Mouse (Mus musculus) MEL (cell line): ENCODE results near the gene Cd101. TPM values are rescaled to one million over a fixed set of nuclear protein-coding genes. Genes with fewer than 3 reads are reported as not detected.

Experiments
- DNase-seq: peaks from one replicate; pipeline ENCODE4 v3.0.0; 2011; ENCODE audit warnings: low read depth, low spot score
- H3K27ac ChIP-seq: 2 replicates; pipeline ENCODE4 v1.5.1; 2012; ENCODE audit warnings: low read depth, mild to moderate bottlenecking, control low read depth, low read length, moderate library complexity; ENCODE audit not compliant: control insufficient read depth
- H3K27me3 ChIP-seq, 2 experiments: fragments of 150-350 bp in 1 of 2; sonication (generic) in 1 of 2; 2 replicates each; pipeline ENCODE4 v1.6.1; 2012; ENCODE audit warnings: low read length in 2 of 2, mild to moderate bottlenecking in 2 of 2, improper control_type of control experiment in 1 of 2, moderate library complexity in 1 of 2; ENCODE audit not compliant: insufficient read depth in 2 of 2, control insufficient read depth in 1 of 2
- H3K36me3 ChIP-seq, 2 experiments: 2 replicates each; pipeline ENCODE4 v1.6.1; 2012 to 2014; ENCODE audit warnings: low read length in 2 of 2, improper control_type of control experiment in 1 of 2, inconsistent platforms in 1 of 2, mild to moderate bottlenecking in 1 of 2; ENCODE audit not compliant: insufficient read depth in 2 of 2, control insufficient read depth in 1 of 2
- H3K4me1 ChIP-seq, 2 experiments: fragments of 150-350 bp in 1 of 2; sonication (generic) in 1 of 2; 2 replicates each; pipeline ENCODE4 v1.6.1; 2012; ENCODE audit warnings: low read length in 2 of 2, improper control_type of control experiment in 1 of 2, mild to moderate bottlenecking in 1 of 2; ENCODE audit not compliant: insufficient read depth in 2 of 2, control insufficient read depth in 1 of 2
- H3K4me3 ChIP-seq, 2 experiments: fragments of 150-350 bp in 1 of 2; sonication (generic) in 1 of 2; 2 replicates each; pipeline ENCODE4 v1.5.1; 2012; ENCODE audit warnings: low read depth in 2 of 2, low read length in 2 of 2, mild to moderate bottlenecking in 2 of 2, moderate library complexity in 2 of 2, control low read depth in 1 of 2, improper control_type of control experiment in 1 of 2; ENCODE audit not compliant: control insufficient read depth in 1 of 2, insufficient read depth in 1 of 2
- H3K79me2 ChIP-seq: 2 replicates; pipeline ENCODE4 v1.6.1; 2012; ENCODE audit warnings: mild to moderate bottlenecking, low read length, moderate library complexity; ENCODE audit not compliant: control insufficient read depth, poor library complexity, insufficient read depth
- H3K9ac ChIP-seq: 2 replicates; pipeline ENCODE4 v1.6.1; 2012; ENCODE audit warnings: low read depth, mild to moderate bottlenecking, control low read depth, low read length, moderate library complexity; ENCODE audit not compliant: control insufficient read depth, poor library complexity, severe bottlenecking
- H3K9me3 ChIP-seq: fragments of 150-350 bp; sonication (generic); replicated peaks from 2 replicates; pipeline ENCODE4 v1.6.1; 2012; ENCODE audit warnings: mild to moderate bottlenecking, low read length, improper control_type of control experiment, moderate library complexity; ENCODE audit not compliant: insufficient read depth
- BHLHE40 ChIP-seq: IDR thresholded peaks from 2 replicates; pipeline ENCODE4 v1.6.1; 2012; ENCODE audit warnings: low read depth, mild to moderate bottlenecking, inconsistent platforms, low read length, improper control_type of control experiment, borderline replicate concordance
- CHD1 ChIP-seq: IDR thresholded peaks from 2 replicates; pipeline ENCODE4 v1.6.1; 2012; ENCODE audit warnings: low read depth, mild to moderate bottlenecking, inconsistent platforms, low read length, improper control_type of control experiment
- CTCF ChIP-seq, 3 experiments: IDR thresholded peaks in 2 of 3; conservative IDR thresholded peaks in 1 of 3; 2 replicates each; pipeline ENCODE4 v1.5.1; 2011 to 2012; ENCODE audit warnings: low read length in 3 of 3, low read depth in 2 of 3, mild to moderate bottlenecking in 2 of 3, improper control_type of control experiment in 1 of 3, inconsistent platforms in 1 of 3, mixed read lengths in 1 of 3, moderate library complexity in 1 of 3; ENCODE audit not compliant: control insufficient read depth in 1 of 3, insufficient read depth in 1 of 3, poor library complexity in 1 of 3, severe bottlenecking in 1 of 3
- E2F4 ChIP-seq: IDR thresholded peaks from 2 replicates; pipeline ENCODE4 v1.6.1; 2011; ENCODE audit warnings: low read depth, low read length, improper control_type of control experiment, borderline replicate concordance
- ETS1 ChIP-seq: IDR thresholded peaks from 2 replicates; pipeline ENCODE4 v1.6.1; 2012; ENCODE audit warnings: low read depth, mild to moderate bottlenecking, inconsistent platforms, low read length, improper control_type of control experiment, moderate library complexity
- GATA1 ChIP-seq: IDR thresholded peaks from 2 replicates; pipeline ENCODE4 v1.6.1; 2011; ENCODE audit warnings: low read depth, low read length, improper control_type of control experiment
- JUND ChIP-seq: IDR thresholded peaks from 2 replicates; pipeline ENCODE4 v1.6.1; 2011; ENCODE audit warnings: low read depth, mild to moderate bottlenecking, improper control_type of control experiment, low read length
- MAFK ChIP-seq: IDR thresholded peaks from 2 replicates; pipeline ENCODE4 v1.6.1; 2011; ENCODE audit warnings: low read depth, mild to moderate bottlenecking, low read length, improper control_type of control experiment, borderline replicate concordance
- MAX ChIP-seq: IDR thresholded peaks from 2 replicates; pipeline ENCODE4 v1.6.1; 2011; ENCODE audit warnings: low read length, improper control_type of control experiment
- MEF2A ChIP-seq: IDR thresholded peaks from 2 replicates; pipeline ENCODE4 v1.6.1; 2014; ENCODE audit warnings: low read depth, mild to moderate bottlenecking, inconsistent platforms, low read length, improper control_type of control experiment; ENCODE audit not compliant: poor library complexity, insufficient replicate concordance, severe bottlenecking; ENCODE audit errors: extremely low read depth
- MYB ChIP-seq: IDR thresholded peaks from 2 replicates; pipeline ENCODE4 v1.6.1; 2011; ENCODE audit warnings: mild to moderate bottlenecking, low read depth, low read length, improper control_type of control experiment
- NRF1 ChIP-seq: IDR thresholded peaks from 2 replicates; pipeline ENCODE4 v1.6.1; 2014; ENCODE audit warnings: low read depth, mild to moderate bottlenecking, inconsistent platforms, low read length, improper control_type of control experiment, moderate library complexity; ENCODE audit not compliant: poor library complexity, insufficient read depth, severe bottlenecking
- POLR2A ChIP-seq, 2 experiments: IDR thresholded peaks; 2 replicates each; pipeline ENCODE4 v1.6.1; 2011 to 2012; ENCODE audit warnings: low read length in 2 of 2, mild to moderate bottlenecking in 2 of 2, control low read depth in 1 of 2, improper control_type of control experiment in 1 of 2, low read depth in 1 of 2, moderate library complexity in 1 of 2; ENCODE audit not compliant: control insufficient read depth in 1 of 2, insufficient read depth in 1 of 2, poor library complexity in 1 of 2
- POLR2AphosphoS5 ChIP-seq: IDR thresholded peaks from 2 replicates; pipeline ENCODE4 v1.6.1; 2012; ENCODE audit warnings: low read depth, borderline replicate concordance, mild to moderate bottlenecking, inconsistent platforms, low read length, moderate library complexity, mixed read lengths
- RAD21 ChIP-seq: IDR thresholded peaks from 2 replicates; pipeline ENCODE4 v1.6.1; 2011; ENCODE audit warnings: mild to moderate bottlenecking, low read depth, low read length, improper control_type of control experiment
- SIN3A ChIP-seq: IDR thresholded peaks from 2 replicates; pipeline ENCODE4 v1.6.1; 2012; ENCODE audit warnings: low read length, improper control_type of control experiment, inconsistent platforms
- SMC3 ChIP-seq: IDR thresholded peaks from 2 replicates; pipeline ENCODE4 v1.6.1; 2011; ENCODE audit warnings: low read depth, low read length, improper control_type of control experiment
- TAL1 ChIP-seq: IDR thresholded peaks from 2 replicates; pipeline ENCODE4 v1.6.1; 2012; ENCODE audit warnings: mild to moderate bottlenecking, inconsistent platforms, low read length, moderate library complexity, mixed read lengths
- TBP ChIP-seq: IDR thresholded peaks from 2 replicates; pipeline ENCODE4 v1.8.0; 2011; ENCODE audit warnings: low read depth, low read length, improper control_type of control experiment
- TCF12 ChIP-seq: IDR thresholded peaks from 2 replicates; pipeline ENCODE4 v1.6.1; 2014; ENCODE audit warnings: low read depth, mild to moderate bottlenecking, inconsistent platforms, low read length, improper control_type of control experiment, moderate library complexity
- UBTF ChIP-seq: IDR thresholded peaks from 2 replicates; pipeline ENCODE4 v1.6.1; 2012; ENCODE audit warnings: low read depth, mild to moderate bottlenecking, inconsistent platforms, low read length, improper control_type of control experiment, moderate library complexity, borderline replicate concordance; ENCODE audit not compliant: insufficient read depth
- USF1 ChIP-seq: IDR thresholded peaks from 2 replicates; pipeline ENCODE4 v1.6.1; 2014; ENCODE audit warnings: low read depth, mild to moderate bottlenecking, inconsistent platforms, low read length, improper control_type of control experiment, moderate library complexity
- ZC3H11A ChIP-seq: IDR thresholded peaks from 2 replicates; pipeline ENCODE4 v1.6.1; 2012; ENCODE audit warnings: low read depth, mild to moderate bottlenecking, inconsistent platforms, low read length, improper control_type of control experiment
- ZNF384 ChIP-seq: IDR thresholded peaks from 2 replicates; pipeline ENCODE4 v1.6.1; 2012; ENCODE audit warnings: low read depth, mild to moderate bottlenecking, inconsistent platforms, low read length, improper control_type of control experiment
- polyA plus RNA-seq, 2 experiments: library from polyadenylated mRNA; stranded (reverse) in 1 of 2; unstranded in 1 of 2; fragments of >175 nt in 1 of 2; fragments of >200 nt in 1 of 2; gene quantifications; 2 replicates each; pipeline versions ENCODE4 v1.2.1 to v1.2.4; 2012; ENCODE audit warnings: low replicate concordance in 2 of 2, low read depth in 1 of 2; ENCODE audit not compliant: insufficient read length in 2 of 2, insufficient read depth in 1 of 2, missing spikeins in 1 of 2
- total RNA-seq: library from RNA; depleted of rRNA; stranded (reverse); fragments of 300-350 nt; gene quantifications from 2 replicates; pipeline ENCODE4 v1.2.3, GENCODE M21; 2012

The Cd101 gene
- total and polyA plus RNA-seq, 3 experiments: not detected

- no peak overlapping the region for H3K27ac ChIP-seq
- H3K4me1 ChIP-seq: no peaks in the 10 kb centered on the region
- TF ChIP-seq TAL1: no peak
- TF ChIP-seq CHD1: no peak
- TF ChIP-seq GATA1: no peak
- TF ChIP-seq BHLHE40: no peak
- no peak for TF ChIP-seq TCF12
- TF ChIP-seq JUND: no peak
- TF ChIP-seq MYB: no peak
- no peak for DNase-seq
- H3K9me3 ChIP-seq: no peaks in the 10 kb centered on the region
- H3K79me2 ChIP-seq: no peaks in the 10 kb centered on the region
- H3K4me3 ChIP-seq: no peak overlapping the region
- H3K9ac ChIP-seq: no peak overlapping the region
- no peaks in the 10 kb centered on the region for H3K36me3 ChIP-seq
- no peaks in the 10 kb centered on the region for H3K27me3 ChIP-seq
These were observed 44.0 kb upstream of the Cd101 start for GRCm38 (mm10) chr3:101073384-101073783.

- Histone ChIP-seq H3K9ac (no peak overlapping the region), H3K27me3 (no peaks in the 10 kb centered on the region), H3K4me1 (no peaks in the 10 kb centered on the region), H3K27ac (no peak overlapping the region), H3K9me3 (no peaks in the 10 kb centered on the region), H3K36me3 (no peaks in the 10 kb centered on the region), H3K79me2 (no peaks in the 10 kb centered on the region), H3K4me3 (no peak overlapping the region)
- TF ChIP-seq GATA1 (no peak), MYB (no peak), MAFK (no peak), SMC3 (no peak), POLR2AphosphoS5 (no peak), RAD21 (no peak), ZC3H11A (no peak), CHD1 (no peak), ZNF384 (no peak), NRF1 (no peak), TBP (no peak), MAX (no peak), CTCF (IDR thresholded peaks at IDR 0.05 in 2 of 3, conservative IDR thresholded peaks at IDR 0.05 in 1 of 3; ENCODE audit: control insufficient read depth in 1 of 3, insufficient read depth in 1 of 3, low read depth in 2 of 3, low read length in 3 of 3, poor library complexity in 1 of 3, severe bottlenecking in 1 of 3) (no peak), POLR2A (IDR thresholded peaks at IDR 0.05; ENCODE audit: control insufficient read depth in 1 of 2, insufficient read depth in 1 of 2, low read depth in 1 of 2, low read length in 2 of 2, poor library complexity in 1 of 2) (no peak), SIN3A (no peak), MEF2A (no peak), USF1 (no peak), UBTF (no peak), E2F4 (no peak), ETS1 (no peak)
- no peak for DNase-seq
These were observed 43.3 kb upstream of the Cd101 start for GRCm38 (mm10) chr3:101072506-101073215.
